ENCODE assay signal across 11 mouse cellular contexts in the genomic region with DNA sequence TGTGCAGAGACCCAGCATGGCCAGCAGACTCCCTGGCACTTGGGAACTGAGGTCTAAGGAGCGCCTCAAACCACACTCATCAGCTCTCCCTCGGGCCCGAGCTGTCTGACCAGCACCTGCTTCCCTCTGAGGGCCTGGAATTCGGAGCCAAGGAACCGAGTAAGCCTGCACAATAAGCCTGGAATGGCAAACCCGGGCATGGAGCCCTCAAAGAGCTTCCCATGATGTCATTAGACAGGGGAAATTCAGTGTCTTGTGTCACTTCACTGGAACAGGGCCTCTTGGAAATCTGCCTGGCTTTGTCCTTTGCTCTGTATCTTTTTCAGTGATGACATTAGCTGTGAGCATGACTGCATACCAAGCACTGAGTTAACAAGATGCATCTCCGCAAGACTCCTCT. TPM values are rescaled to one million over a fixed set of nuclear protein-coding genes. Genes with fewer than 3 reads are reported as not detected.
DNase-seq lines count a peak whose midpoint lies in the region; TF ChIP-seq lines count a peak whose summit lies in the region.
"Had no signal": no experiment of that assay in that cellular context is flagged by ENCODE, and none has a peak within 500 bp of the region (broad histone marks: within the 10 kb centered on the region; RNA-seq: fewer than 3 reads in every experiment).

No protein-coding gene starts in this region.

- H3K27ac ChIP-seq in heart, embryonic 10.5 days, result no peak overlapping the region
- no peak overlapping the region for H3K27ac ChIP-seq in MEL (ENCODE audit: control insufficient read depth, low read depth, low read length)
- 0 out of 2 replicates have a peak overlapping the region, but pooled peaks have one; percentile 2 for H3K27ac ChIP-seq in cerebellum, adult 2 months (ENCODE audit: insufficient read depth, low read length)
- H3K27ac ChIP-seq: embryonic facial prominence, embryonic 13.5 days; hindbrain, embryonic 13.5 days had no signal

- no peaks in the 10 kb centered on the region for H3K9me3 ChIP-seq in heart, embryonic 10.5 days
- no peaks in the 10 kb centered on the region for H3K9me3 ChIP-seq in MEL (replicated peaks; ENCODE audit: insufficient read depth, low read length)
- H3K9me3 ChIP-seq: embryonic facial prominence, embryonic 13.5 days; hindbrain, embryonic 13.5 days had no signal

- TF ChIP-seq RAD21 in MEL (IDR thresholded peaks at IDR 0.05; ENCODE audit: low read depth, low read length), result no peak

- H3K9ac ChIP-seq in MEL (ENCODE audit: control insufficient read depth, low read depth, low read length, poor library complexity, severe bottlenecking), result no peak overlapping the region
- H3K9ac ChIP-seq: embryonic facial prominence, embryonic 13.5 days; hindbrain, embryonic 13.5 days had no signal

- no peaks in the 10 kb centered on the region; the same call in 1 of the 2 replicates for H3K79me2 ChIP-seq in MEL (ENCODE audit: control insufficient read depth, insufficient read depth, low read length, poor library complexity)

- no peak for TF ChIP-seq POLR2A in MEL (IDR thresholded peaks at IDR 0.05; ENCODE audit: control insufficient read depth in 1 of 2, insufficient read depth in 1 of 2, low read depth in 1 of 2, low read length in 2 of 2, poor library complexity in 1 of 2)
- TF ChIP-seq POLR2A in cerebellum, adult 2 months (IDR thresholded peaks at IDR 0.05; ENCODE audit: borderline replicate concordance, insufficient read depth, low read length), result no peak
- TF ChIP-seq POLR2A in lung, adult 2 months (IDR thresholded peaks at IDR 0.05; ENCODE audit: borderline replicate concordance, extremely low read depth, low read depth, low read length), result no peak

- H3K4me3 ChIP-seq in heart, embryonic 10.5 days, result no peak overlapping the region
- H3K4me3 ChIP-seq in MEL (ENCODE audit: control insufficient read depth in 1 of 2, insufficient read depth in 1 of 2, low read depth in 2 of 2, low read length in 2 of 2), result no peak overlapping the region
- no peak overlapping the region for H3K4me3 ChIP-seq in cerebellum, adult 2 months (replicated peaks; ENCODE audit: insufficient read depth, low read depth, low read length)
- H3K4me3 ChIP-seq in lung, adult 2 months (replicated peaks; ENCODE audit: extremely low read depth, low read depth, low read length), result no peak overlapping the region
- H3K4me3 ChIP-seq: embryonic facial prominence, embryonic 13.5 days; hindbrain, embryonic 13.5 days had no signal

- H3K36me3 ChIP-seq in heart, embryonic 10.5 days, result peaks cover 66% of the 10 kb centered on the region
- H3K36me3 ChIP-seq in MEL (ENCODE audit: control insufficient read depth in 1 of 2, insufficient read depth in 2 of 2, low read length in 2 of 2), result peaks cover 0 to 2% of the 10 kb centered on the region in 2 experiments; a peak in 3 of 4 replicates

- H3K27me3 ChIP-seq in heart, embryonic 10.5 days (ENCODE audit: insufficient read depth, poor library complexity, severe bottlenecking), result no peaks in the 10 kb centered on the region
- no peaks in the 10 kb centered on the region for H3K27me3 ChIP-seq in MEL (ENCODE audit: control insufficient read depth in 1 of 2, insufficient read depth in 2 of 2, low read length in 2 of 2)
- H3K27me3 ChIP-seq in cerebellum, adult 2 months (ENCODE audit: control insufficient read depth, insufficient read depth, low read length), result no peaks in the 10 kb centered on the region
- H3K27me3 ChIP-seq: embryonic facial prominence, embryonic 13.5 days; hindbrain, embryonic 13.5 days had no signal

- TF ChIP-seq CTCF in MEL (IDR thresholded peaks at IDR 0.05 in 2 of 3, conservative IDR thresholded peaks at IDR 0.05 in 1 of 3; ENCODE audit: control insufficient read depth in 1 of 3, insufficient read depth in 1 of 3, low read depth in 2 of 3, low read length in 3 of 3, poor library complexity in 1 of 3, severe bottlenecking in 1 of 3), result no peak
- no peak for TF ChIP-seq CTCF in cerebellum, adult 2 months (IDR thresholded peaks at IDR 0.05; ENCODE audit: borderline replicate concordance, insufficient read depth, low read depth, low read length)
- TF ChIP-seq CTCF in lung, adult 2 months (IDR thresholded peaks at IDR 0.05; ENCODE audit: insufficient read depth, low read length), result no peak

- WGBS in heart, embryonic 10.5 days, result 87% methylated on average over 7 of the region's 7 CpGs
- 20% methylated on average over 7 of the region's 7 CpGs for WGBS in cerebellum, adult 2 months
- 69% methylated on average over 7 of the region's 7 CpGs for WGBS in lung, adult 2 months

- no peak for TF ChIP-seq EP300 in MEL (IDR thresholded peaks at IDR 0.05; ENCODE audit: low read depth in 1 of 2, low read length in 2 of 2)

- peak; percentile 64 to 66 for DNase-seq in heart, adult 18-20 months
- DNase-seq in heart, embryonic 10.5 days (ENCODE audit: low spot score), result no peak
- no peak for DNase-seq in MEL (ENCODE audit: low read depth, low spot score)
- DNase-seq in cerebellum, adult 2 months, result peak; percentile 67 to 85
- DNase-seq in heart, adult 8-10 months (ENCODE audit: low spot score), result peak; percentile 35
- DNase-seq in right cerebral cortex, postnatal 36 days (ENCODE audit: low spot score in 2 of 2), result no peak
- DNase-seq in spleen, postnatal 14 days (ENCODE audit: low spot score in 2 of 2), result no peak
- no peak for DNase-seq in lung, adult 2 months
- DNase-seq: thymus, postnatal 36 days had no signal

- H3K4me1 ChIP-seq in heart, embryonic 10.5 days, result no peaks in the 10 kb centered on the region
- H3K4me1 ChIP-seq in MEL (ENCODE audit: control insufficient read depth in 1 of 2, insufficient read depth in 2 of 2, low read length in 2 of 2), result peaks cover 0 to 4% of the 10 kb centered on the region in 2 experiments; a peak in 2 of 4 replicates
- peaks cover 8% of the 10 kb centered on the region; the same call in 1 of the 2 replicates for H3K4me1 ChIP-seq in cerebellum, adult 2 months (ENCODE audit: control insufficient read depth, insufficient read depth, low read length)
- no peaks in the 10 kb centered on the region for H3K4me1 ChIP-seq in lung, adult 2 months (ENCODE audit: control insufficient read depth, insufficient read depth, low read length)
- H3K4me1 ChIP-seq: embryonic facial prominence, embryonic 13.5 days; hindbrain, embryonic 13.5 days had no signal

TF ChIP-seq in MEL, 35 proteins besides CTCF, POLR2A, EP300 and RAD21:
- TF ChIP-seq MYB (IDR thresholded peaks at IDR 0.05; ENCODE audit: low read depth, low read length) (no peak), CHD1 (IDR thresholded peaks at IDR 0.05; ENCODE audit: low read depth, low read length) (0 out of 2 replicates have a peak, but pooled peaks have one; percentile 59), SIN3A (IDR thresholded peaks at IDR 0.05; ENCODE audit: low read length) (0 out of 2 replicates have a peak, but pooled peaks have one; percentile 8)

RNA-seq across cellular contexts. Expression of a gene that starts 44.5 kb away (rescaled TPM):
- total RNA-seq in heart, adult 18-20 months (2021), result 10 to 100 TPM; 16.8 to 17.1 TPM
- polyA plus RNA-seq in heart, embryonic 10.5 days (2016; fragmentation: Nextera tagmentation; extraction: Ambion mirVana), result 14.7 and 14.9 TPM in 2 replicates
- total RNA-seq in MEL (2012; rRNA removed), result 22.0 and 24.5 TPM in 2 replicates
- 10 to 100 TPM in 1 of 2 experiments, not detected in 1; 24.5 TPM for polyA plus RNA-seq in MEL (2012; ENCODE audit: insufficient read depth in 1 of 2, insufficient read length in 2 of 2, low read depth in 1 of 2, low replicate concordance in 2 of 2, missing spikeins in 1 of 2)
- 26.5 and 27.0 TPM in 2 replicates for polyA plus RNA-seq in cerebellum, adult 2 months (2012; rRNA removed)
- 10 to 100 TPM; 14.7 to 18.7 (median 18.0) TPM for total RNA-seq in heart, adult 8-10 months (2022)
- polyA plus RNA-seq in lung, adult 2 months (2012; rRNA removed), result 9.8 and 14.9 TPM in 2 replicates

Comparison
In these comparisons a context has a peak if more than half of its experiments do, and no peak if none do; other contexts are left out.
1. DNase-seq: peak in heart, adult 18-20 months (2 of 2), cerebellum, adult 2 months (2 of 2) and heart, adult 8-10 months (single experiment); none in heart, embryonic 10.5 days (single experiment), MEL (single experiment), right cerebral cortex, postnatal 36 days (0 of 2), spleen, postnatal 14 days (0 of 2) and lung, adult 2 months (single experiment).